Mouse (Mus musculus) R1 (cell line): ENCODE measurements at regions not wholly inside any gene's neighbourhood (a gene's known extent, or its start where the extent isn't known, plus 50 kb on each side); places are given as distances from the start of the nearest gene placed in this dataset.
A peak's percentile ranks its signal among the peaks of the same experiment; 100 is the strongest.

Experiments used
- DNase-seq: peaks from one replicate; pipeline ENCODE4 v3.0.0-alpha.2; 2018; ENCODE audit warnings: low read depth, low spot score

- DNase-seq, result no peak
Observed at GRCm38 (mm10) chr7:133378338-133378737, 223.6 kb downstream of the Tex36 start.

GRCm38 (mm10) chr7:133376833-133377484 lies 225.0 kb downstream of the Tex36 start:
- DNase-seq, result peak; percentile 6

GRCm38 (mm10) chr7:133372695-133373094 lies 229.3 kb downstream of the Tex36 start:
- no peak for DNase-seq

- no peak for DNase-seq
Observed at GRCm38 (mm10) chr7:133370542-133370941, 231.4 kb downstream of the Tex36 start.

GRCm38 (mm10) chr7:133364601-133365000 lies 237.4 kb downstream of the Tex36 start:
- DNase-seq, result no peak

GRCm38 (mm10) chr7:133328717-133329116 lies 204.6 kb upstream of the Ctbp2 start:
- DNase-seq, result peak; percentile 21

GRCm38 (mm10) chr7:133325548-133326190 lies 201.5 kb upstream of the Ctbp2 start:
- no peak for DNase-seq

GRCm38 (mm10) chr7:133323955-133324354 lies 199.8 kb upstream of the Ctbp2 start:
- no peak for DNase-seq

GRCm38 (mm10) chr7:133317511-133317910 lies 193.4 kb upstream of the Ctbp2 start:
- DNase-seq, result no peak

GRCm38 (mm10) chr7:133316701-133317475 lies 192.7 kb upstream of the Ctbp2 start:
- no peak for DNase-seq

- DNase-seq, result peak; percentile 16
Observed at GRCm38 (mm10) chr7:133315197-133316029, 191.3 kb upstream of the Ctbp2 start.

GRCm38 (mm10) chr7:133313115-133313514 lies 189.0 kb upstream of the Ctbp2 start:
- peak; percentile 27 for DNase-seq

GRCm38 (mm10) chr7:133311116-133311801 lies 187.1 kb upstream of the Ctbp2 start:
- peak; percentile 91 for DNase-seq

- DNase-seq, result no peak
Observed at GRCm38 (mm10) chr7:133304461-133304860, 180.3 kb upstream of the Ctbp2 start.

GRCm38 (mm10) chr7:133290471-133290870 lies 166.3 kb upstream of the Ctbp2 start:
- no peak for DNase-seq

- DNase-seq, result no peak
Observed at GRCm38 (mm10) chr7:133288236-133288635, 164.1 kb upstream of the Ctbp2 start.

- no peak for DNase-seq
Observed at GRCm38 (mm10) chr7:133286836-133287235, 162.7 kb upstream of the Ctbp2 start.

- DNase-seq, result no peak
Observed at GRCm38 (mm10) chr7:133286216-133286615, 162.1 kb upstream of the Ctbp2 start.

GRCm38 (mm10) chr7:133262161-133262560 lies 138.0 kb upstream of the Ctbp2 start:
- DNase-seq, result no peak

GRCm38 (mm10) chr7:133259143-133259542 lies 135.0 kb upstream of the Ctbp2 start:
- no peak for DNase-seq

GRCm38 (mm10) chr7:133256831-133257230 lies 132.7 kb upstream of the Ctbp2 start:
- DNase-seq, result no peak
